Mouse (Mus musculus): ENCODE measurements around the gene Gm20532.

Gene Gm20532

DNA sequence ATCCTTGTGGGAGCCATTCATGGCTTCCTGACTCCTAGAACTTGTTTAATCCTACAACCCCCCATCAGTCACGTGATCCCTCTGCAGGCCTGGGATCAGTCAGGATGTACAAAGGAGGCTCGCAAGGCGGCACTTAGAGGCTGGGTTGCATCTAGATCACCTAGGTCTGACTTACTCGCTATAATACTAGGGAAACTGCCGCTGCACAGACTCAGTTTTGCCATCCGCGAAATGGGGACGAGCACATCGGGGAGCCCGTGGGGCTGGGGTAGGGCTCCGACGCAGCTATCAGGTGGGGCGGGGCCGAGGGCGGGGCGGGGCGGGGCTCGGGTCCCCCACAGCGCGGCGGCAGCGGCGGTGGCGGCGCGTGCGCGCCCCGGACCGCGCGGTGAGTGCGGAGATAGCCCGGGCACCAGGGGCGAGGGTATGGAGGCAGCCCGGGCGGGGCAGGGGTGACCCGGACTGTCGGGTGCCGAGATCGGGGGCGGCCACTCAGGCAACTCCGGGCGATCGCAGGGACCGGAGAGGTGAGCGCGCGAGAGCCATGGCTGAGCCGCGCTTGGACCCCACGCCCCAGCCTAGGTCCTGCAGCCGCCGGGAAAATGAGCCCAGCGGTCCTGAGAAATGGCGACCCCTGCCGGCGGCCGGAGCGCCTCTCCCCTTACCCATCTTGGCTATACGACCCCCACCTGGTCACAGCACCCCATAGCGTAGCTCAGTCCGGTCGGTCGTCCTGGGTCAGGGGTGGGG, at the start of gene Gm20532:
TSS of gene Gm20532 (plus strand) at position 346 of the 750 bp plus-strand sequence.
- peak; percentile 70 for DNase-seq (ENCODE audit: low read depth, low spot score)

DNA sequence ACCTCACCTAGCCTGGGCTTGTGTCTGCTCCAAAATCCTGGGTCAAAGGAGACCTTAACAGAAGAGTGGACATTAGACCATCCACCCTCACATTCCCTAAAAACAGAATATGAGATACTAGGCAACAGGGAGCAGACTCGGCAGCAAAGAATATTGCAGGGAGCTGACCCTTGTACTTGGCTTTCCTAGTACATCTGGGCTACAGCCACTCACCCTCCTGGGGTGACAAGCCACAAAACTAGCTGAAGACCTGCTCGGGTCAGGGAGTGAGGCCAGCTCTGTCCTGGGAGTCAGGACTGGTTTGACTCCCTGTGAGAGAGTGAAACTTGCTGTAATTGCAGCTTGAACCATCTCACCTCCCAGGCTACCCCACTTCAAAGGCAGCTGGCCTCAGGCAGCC, 46.9 kb upstream of the Gm20532 start:
- no peak for DNase-seq (ENCODE audit: low read depth, low spot score)

DNA sequence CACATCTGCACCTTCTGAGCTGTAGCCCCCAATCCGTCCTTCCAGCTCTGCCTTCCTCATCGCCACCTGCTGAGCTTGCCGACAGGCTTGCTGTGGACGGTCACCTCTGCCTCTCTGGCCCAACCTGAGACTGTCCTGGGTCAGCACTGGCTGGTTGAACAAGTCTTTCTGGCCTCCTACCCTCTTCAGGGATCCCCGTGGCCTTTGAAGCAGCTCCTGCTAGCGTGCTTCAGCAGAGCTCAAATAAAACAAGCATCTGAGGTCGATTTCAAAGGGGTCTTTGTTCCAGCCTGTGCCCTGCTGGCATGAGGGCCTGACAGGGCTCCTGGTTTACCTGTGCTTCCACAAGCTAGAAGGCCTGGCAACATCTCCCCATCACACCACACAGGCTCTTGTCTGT, 45.7 kb upstream of the Gm20532 start:
- no peak for DNase-seq (ENCODE audit: low read depth, low spot score)

DNA sequence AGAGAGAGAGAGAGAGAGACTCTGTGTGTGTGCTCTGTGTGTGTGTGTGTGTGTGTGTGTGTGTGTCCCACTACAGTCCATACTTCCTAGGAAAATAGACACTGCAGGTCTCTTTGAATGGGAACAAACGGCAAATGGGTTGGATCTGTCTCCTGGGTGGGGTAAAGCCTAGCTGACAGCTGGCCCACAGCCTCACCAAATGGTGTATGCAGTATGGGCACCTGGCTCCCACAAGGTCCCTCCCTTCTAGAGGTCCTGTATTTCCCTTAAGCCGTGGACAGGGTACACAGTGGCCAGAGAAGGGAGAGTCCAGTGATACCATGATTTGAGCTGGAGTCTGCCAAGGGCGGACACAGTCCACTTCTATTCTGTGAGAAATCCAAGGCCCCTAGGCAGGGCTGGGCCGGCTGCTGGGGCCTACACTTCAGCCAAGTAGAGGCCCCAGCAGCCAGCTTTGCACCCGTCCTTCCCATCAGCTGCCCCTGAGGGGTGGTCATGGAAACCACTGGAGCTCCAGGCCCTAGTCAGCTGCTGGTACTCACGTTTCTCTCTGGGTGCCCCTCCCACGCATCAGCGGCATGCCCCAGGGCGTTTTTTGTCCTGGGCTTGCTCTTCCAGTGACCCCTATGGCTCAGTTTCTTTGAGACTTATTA, 45.1 kb upstream of the Gm20532 start:
- DNase-seq (ENCODE audit: low read depth, low spot score) = no peak

DNA sequence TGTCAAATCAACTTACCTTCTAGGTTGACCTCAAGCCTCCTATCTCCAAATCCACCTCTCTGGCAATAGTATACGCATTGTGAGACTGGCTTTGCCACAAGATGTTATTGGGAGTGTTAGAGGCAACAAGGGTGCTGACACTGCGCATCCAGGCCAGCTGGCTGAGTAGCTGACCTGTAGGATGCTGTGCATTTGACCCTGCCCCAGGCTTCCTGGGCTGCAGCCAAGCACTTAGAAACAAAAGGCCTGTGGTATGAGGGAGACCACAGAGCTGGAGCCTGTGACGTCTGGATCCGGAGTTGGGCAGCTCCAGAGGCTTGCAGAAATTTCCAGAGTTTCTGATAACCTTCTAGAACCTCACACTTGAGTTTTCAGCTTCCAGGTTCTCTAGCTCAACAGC, 43.3 kb upstream of the Gm20532 start:
- no peak for DNase-seq (ENCODE audit: low read depth, low spot score)

DNA sequence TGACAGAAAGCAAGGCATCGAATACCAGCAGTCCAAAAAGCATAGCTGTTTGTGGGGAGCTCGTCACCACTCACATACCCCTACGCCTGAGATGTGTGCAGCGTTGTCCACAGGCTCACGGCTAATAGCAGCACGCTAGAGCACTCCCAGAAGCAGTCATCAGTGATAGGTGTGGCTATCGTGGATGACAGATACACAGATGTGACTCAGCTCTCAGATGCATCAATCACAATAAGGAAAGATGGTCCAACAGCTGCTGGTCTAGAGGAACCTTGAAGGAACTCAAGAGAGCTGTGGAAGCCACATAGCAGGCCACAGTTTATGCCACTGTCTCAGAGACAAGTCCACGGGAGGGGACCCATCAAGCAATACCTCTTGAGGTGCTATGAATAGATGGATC, 42.7 kb upstream of the Gm20532 start:
- DNase-seq (ENCODE audit: low read depth, low spot score) = no peak

DNA sequence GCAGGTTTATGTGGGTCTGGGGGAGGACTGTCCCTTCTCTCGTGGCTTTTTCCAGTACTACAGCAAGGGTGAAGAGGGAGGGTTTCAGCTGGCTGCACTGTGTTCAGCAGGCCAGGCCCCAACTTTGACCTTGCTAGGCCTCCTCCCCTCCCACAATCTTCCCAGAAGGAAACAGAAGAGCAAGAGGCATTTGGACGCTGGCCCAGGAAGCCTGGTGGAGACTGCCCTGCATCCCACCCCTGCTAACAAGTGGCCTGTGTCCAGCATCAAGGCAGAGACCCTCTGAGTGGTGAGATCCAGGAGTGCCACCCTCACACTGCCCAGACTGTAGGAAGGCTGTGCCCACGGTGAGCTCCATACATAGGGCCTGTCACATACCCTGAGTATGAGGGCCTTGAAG, 42.2 kb upstream of the Gm20532 start:
- DNase-seq (ENCODE audit: low read depth, low spot score) = no peak

DNA sequence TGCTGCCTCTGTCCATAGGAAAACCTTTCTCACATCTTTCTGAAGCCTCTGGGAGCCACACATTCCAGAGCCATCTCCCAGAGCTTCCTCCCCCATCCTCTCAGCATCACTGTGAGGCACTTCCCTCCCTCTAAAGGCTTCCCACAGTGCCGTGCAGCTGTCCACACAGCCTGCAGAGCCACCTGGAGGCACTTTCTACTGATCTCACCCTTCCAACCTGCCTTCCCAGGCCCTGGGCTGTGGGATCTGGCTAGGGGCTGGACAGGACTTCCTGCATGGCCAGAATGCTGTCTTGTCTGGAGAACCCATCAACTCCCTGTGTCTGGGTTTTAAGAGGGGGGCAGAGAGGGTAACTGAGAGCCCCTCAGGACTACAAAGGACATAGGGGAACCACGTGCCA, 39.0 kb upstream of the Gm20532 start:
- no peak for DNase-seq (ENCODE audit: low read depth, low spot score)

DNA sequence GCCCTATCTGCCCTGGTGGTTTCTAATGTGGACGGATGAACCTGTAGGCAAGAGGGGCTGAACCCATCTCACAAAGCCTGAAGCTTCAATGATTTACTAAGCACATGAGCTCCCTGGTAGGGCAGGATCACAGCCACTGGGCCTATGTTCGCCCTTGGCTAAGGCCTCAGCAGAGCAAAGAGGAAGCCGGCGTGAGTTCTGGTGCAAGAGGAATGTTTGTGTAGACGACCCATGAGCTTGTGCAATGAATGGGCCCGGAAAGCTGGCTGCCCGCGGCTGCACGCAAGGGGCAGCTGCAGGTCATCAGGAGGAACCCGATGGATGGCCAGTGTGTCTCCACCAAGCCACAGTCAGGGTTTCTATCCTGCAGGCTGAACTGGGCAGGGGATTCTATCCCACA, 36.6 kb upstream of the Gm20532 start:
- DNase-seq (ENCODE audit: low read depth, low spot score) = no peak

DNA sequence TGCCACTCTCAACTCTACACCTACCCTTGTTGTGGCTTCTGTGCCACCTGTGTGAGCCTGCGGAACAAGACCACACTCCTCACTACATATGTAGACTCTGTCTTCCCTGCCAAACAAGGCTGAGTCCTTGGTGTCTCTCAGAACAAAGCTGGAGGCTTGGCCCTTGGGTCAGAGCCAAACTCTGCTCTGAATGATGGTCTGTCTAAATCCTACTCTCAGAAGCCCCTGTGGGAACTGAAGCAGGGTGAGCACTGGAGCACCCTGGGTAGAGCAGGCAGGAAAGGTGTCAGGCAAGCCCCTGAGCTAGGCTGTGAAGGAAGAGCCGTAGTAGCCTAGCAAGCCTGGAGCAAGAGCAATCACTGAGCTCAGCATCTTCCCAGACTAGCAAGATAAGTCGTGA, 36.2 kb upstream of the Gm20532 start:
- no peak for DNase-seq (ENCODE audit: low read depth, low spot score)

DNA sequence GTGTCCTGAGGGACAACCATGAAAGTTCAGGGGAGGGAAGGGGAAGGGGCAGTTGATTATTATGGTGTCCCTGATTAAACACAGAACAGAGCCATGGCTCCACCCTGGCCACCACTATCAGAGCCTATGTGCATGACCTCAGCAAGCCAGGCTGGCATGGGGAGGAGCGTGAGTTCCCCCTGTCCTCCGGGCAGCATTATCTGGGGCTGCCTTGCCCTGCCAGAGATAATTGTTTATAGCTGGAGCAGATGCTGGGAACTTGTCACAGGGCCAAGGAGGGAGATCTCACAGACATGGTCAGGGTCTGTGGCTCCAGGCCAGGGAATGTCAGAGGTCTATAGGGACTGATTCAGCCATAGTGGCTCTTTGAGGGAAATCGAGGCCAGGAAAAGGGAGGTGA, 35.7 kb upstream of the Gm20532 start:
- no peak for DNase-seq (ENCODE audit: low read depth, low spot score)

DNA sequence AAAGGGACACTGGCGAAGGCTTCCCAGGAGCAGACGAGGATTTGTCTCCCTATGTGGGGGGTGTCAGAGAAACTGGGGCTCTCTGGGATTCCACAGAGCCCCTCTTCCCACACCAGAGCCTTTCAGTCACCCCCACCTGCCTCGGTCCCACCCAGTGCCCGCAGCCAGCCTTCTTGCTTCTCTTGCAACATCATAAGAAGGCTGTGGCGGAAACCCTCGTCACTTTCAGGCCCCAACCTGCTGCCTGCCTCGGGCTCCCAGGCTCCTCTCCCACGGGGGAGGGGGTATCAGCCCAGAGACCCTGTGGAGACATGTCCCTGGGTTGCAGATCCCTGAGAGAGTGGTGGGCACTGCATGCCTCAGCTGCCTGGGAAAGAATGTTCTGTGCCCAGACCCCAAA, 35.0 kb upstream of the Gm20532 start:
- no peak for DNase-seq (ENCODE audit: low read depth, low spot score)

DNA sequence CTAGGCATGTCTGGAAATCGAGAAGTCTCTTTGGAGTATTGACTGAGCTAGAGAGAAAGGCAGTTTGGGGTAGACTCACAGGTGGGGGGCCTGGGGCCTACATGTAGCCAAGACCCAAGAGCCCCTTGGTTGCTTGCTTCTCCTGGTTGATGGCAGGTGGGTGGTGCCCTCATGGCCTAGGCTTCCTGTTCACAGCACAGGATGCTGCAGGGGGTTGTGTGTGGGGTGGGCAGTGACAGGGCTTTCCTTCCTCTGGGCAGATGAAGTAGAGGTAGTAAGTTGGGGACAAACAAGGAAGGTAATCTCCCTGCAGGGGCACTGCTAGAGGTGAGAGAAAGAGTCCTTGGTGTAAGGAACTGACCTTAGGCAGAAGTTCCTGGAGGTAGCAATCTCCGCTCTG, 34.4 kb upstream of the Gm20532 start:
- no peak for DNase-seq (ENCODE audit: low read depth, low spot score)

DNA sequence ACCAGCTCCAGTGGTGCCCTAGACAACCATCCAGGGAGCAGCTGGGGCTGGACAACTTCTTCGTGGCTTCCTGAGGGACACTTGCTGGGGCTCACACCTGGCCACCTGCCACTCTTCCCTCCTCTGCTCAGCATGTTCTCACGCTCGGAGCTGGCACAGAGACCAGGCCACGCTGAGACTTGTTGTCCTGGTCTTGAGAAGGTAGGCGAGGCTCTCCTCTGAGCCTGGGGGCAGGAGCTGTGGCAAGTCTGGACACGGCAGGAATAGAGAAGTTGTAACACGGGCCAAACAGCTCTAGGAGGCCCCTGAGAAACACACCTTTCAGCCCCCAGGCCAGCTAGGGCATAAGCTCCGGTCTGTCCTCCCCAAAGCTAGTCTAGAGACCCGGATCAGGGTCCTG, 32.5 kb upstream of the Gm20532 start:
- no peak for DNase-seq (ENCODE audit: low read depth, low spot score)

DNA sequence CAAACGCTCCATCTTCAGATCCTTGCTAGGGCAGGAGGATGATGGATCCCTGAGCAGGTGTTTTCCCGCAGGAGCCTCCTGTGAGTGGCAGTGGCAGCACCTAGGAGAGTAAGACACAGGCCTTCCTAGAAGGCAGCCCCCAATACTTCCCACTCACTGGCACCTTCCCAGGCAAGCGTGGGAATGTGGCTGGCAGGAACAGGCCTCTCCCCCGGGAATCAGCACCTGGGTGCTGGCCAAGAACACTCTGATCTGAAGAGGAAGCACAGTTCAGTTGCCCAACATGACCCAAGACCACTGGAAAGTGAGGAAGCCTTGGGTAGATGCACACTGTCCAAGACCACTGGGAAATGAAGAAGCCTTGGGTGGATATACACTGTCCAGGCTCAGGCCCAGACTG, 31.4 kb upstream of the Gm20532 start:
- no peak for DNase-seq (ENCODE audit: low read depth, low spot score)

DNA sequence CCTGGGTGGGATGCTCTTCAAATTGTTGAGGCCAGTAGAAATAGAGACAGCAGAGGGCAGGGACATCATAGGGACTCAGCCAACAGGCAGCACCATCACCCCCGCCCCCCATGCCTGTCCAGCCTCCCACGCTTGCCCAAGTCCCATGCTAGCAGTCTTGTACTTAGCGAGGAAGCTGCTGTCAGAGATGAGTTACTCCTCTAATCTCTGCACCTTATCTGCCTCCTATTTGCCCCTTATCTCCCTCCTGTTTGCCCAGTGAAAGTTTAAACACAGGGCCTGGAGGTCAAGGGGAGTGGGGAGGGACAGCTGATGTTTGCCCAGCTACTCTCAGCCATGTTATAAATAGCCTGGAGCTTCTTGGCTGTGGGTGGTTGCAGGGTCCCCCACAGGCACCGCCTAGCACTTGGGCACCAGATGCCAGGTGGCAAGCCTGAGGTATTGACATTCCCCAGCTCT, 29.9 kb upstream of the Gm20532 start:
- DNase-seq (ENCODE audit: low read depth, low spot score) = no peak

DNA sequence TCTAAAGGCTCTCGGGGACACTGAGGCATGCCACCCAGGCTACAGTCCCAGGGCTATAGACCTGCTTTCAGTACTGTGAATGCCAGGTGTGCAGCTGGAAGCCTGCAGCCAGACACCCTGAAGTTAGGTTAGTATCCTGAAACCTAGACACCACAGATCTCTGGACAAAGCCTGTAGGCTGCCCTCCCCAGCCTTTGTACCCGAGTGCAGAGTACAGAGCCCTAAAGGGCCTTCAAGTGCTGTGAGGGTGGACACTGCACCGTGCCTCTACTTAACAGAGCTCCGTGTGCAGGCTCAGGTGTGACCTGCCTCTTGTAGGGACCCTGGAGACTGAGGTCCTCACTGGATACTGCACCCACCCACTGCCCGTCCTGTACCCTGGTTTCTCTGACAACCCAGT, 25.9 kb upstream of the Gm20532 start:
- no peak for DNase-seq (ENCODE audit: low read depth, low spot score)

DNA sequence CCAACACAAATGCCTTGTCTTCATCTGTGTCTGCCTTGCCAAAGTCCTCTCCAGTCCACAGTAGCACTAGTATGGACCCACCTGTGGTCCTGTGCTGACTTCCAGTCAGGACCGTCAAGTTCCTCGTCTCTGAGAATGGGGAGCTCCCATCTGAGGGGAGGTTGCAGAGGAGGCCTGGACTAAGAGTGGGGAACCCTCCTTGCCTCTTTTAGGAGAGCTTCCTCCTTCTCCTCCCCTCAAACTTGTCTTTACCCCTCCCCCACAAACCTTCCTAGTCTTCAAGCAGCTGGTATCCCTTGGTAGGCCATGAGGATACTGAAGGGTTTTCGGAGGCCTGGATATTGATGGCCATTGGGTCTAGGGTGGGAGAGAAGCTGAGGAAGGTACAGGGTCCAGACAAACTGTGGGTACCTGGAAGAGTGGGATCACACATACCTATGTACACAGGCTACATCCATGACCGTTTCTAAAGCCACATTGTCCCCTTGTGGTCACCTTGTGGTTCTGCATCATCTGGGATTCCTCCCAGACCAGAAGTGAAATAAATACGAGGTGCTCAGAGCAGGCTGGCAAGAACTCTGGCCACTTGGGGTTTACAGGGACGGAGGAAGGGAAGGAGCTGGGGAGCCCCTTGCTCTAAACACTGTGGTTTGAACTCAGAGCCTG, 25.0 kb upstream of the Gm20532 start:
- peak; percentile 67 for DNase-seq (ENCODE audit: low read depth, low spot score)

DNA sequence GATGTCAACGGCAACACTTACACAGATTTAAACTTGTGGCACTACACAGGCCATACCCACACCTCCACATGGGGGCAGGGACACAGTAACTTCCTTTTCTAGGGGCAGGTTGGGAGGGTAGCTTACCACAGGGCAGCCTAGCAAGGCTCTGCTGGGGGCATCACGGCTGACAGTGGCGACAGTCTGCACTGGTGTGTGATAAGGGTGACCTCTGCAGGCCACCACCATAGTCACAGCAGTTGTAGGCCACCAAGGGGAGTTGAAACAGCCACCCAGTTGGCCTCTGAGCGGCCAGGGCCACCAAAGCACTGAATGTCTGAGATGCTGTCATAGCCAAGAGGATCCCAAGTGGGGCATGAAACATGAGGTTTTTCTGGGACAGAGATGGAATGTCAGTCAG, 20.2 kb upstream of the Gm20532 start:
- peak; percentile 72 for DNase-seq (ENCODE audit: low read depth, low spot score)

DNA sequence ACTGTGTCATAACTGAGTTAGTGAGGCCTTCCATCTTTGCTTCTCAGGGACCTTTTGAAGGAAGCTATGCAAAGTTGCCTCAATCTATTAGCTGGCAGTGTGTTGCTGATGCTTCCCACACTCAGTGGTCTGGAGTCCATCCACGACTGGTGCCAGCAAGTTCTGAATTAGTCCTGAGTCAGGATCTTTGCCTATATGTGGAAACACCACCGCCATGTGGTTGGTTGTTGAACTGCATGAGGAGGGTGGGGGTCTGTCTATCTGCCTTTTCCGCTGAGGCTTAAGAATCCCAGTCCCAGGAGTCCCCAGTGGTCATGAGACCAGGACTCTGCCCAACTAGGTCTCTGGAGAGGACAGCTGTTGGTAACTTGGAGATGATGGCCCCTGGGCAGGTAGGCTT, 16.4 kb upstream of the Gm20532 start:
- peak; percentile 49 for DNase-seq (ENCODE audit: low read depth, low spot score)

DNA sequence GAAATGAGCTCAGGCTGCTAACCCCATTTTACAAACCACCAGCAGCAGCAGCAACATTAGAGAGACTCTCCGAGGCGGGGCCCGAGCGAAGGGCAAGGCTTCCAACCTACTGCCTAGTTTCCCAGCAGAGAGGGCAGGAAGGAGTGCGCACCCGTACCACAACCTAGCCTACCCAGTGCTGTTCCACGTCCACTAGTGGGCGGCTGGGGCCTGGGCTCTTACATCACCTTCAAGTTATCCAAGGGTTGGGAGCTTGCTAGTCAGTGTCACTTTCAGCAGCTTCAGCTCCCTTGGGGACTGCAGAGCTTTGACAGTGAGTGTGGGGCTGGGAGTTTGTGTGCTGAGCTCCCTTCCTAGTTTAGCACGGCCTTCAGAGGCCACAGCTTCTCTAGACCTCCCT, 15.0 kb upstream of the Gm20532 start:
- DNase-seq (ENCODE audit: low read depth, low spot score) = no peak

DNA sequence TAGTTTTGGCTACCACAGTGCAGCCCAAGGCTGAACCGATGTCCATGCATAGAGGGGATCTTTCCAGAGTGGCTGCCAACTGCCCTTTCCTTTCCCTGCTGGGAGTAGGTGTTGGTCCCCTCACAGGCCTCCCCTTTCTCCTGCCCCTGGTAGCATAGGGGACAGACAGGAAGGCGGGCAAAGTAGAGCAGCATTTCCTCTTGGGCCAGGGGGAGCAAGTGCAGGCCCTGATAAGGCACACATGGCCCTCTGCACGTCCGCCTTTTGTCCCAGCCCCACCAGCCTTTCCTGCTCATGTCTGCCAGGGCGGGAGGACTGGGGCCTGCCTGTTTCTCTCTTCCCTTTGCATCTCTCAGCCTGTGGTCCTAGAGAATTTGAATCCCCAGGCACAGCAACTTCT, 14.6 kb upstream of the Gm20532 start:
- DNase-seq (ENCODE audit: low read depth, low spot score) = no peak

DNA sequence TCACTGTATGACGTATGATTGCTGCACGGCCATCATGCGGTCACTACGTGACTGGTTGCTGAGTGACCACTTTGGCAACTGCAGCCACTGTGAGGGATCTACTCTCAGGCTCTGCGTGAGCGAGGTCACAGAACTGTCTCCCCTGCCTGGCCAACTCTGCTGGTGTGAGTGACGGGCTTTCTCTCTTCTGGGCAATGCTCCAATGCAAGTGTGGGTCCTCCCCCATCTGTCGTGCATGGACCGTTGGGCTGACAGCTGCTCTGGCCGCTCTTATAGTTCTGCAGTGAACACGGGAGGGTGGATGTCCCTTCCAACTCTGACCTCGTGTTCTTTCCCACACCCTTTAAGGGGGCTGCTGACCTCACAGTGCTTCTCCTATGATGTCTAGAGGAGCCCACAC, 13.0 kb upstream of the Gm20532 start:
- DNase-seq (ENCODE audit: low read depth, low spot score) = no peak
